Mouse (Mus musculus) MEL (cell line): ENCODE measurements around the gene Tubg1. TPM values are rescaled to one million over a fixed set of nuclear protein-coding genes. Genes with fewer than 3 reads are reported as not detected.
A peak's percentile ranks its signal among the peaks of the same experiment; 100 is the strongest.

ENCODE experiments used
- DNase-seq: peaks from one replicate; pipeline ENCODE4 v3.0.0; 2011; ENCODE audit warnings: low read depth, low spot score
- H3K27ac ChIP-seq: 2 replicates; pipeline ENCODE4 v1.5.1; 2012; ENCODE audit warnings: low read depth, mild to moderate bottlenecking, control low read depth, low read length, moderate library complexity; ENCODE audit not compliant: control insufficient read depth
- H3K27me3 ChIP-seq, 2 experiments: fragments of 150-350 bp in 1 of 2; sonication (generic) in 1 of 2; 2 replicates each; pipeline ENCODE4 v1.6.1; 2012; ENCODE audit warnings: low read length in 2 of 2, mild to moderate bottlenecking in 2 of 2, improper control_type of control experiment in 1 of 2, moderate library complexity in 1 of 2; ENCODE audit not compliant: insufficient read depth in 2 of 2, control insufficient read depth in 1 of 2
- H3K36me3 ChIP-seq, 2 experiments: 2 replicates each; pipeline ENCODE4 v1.6.1; 2012 to 2014; ENCODE audit warnings: low read length in 2 of 2, improper control_type of control experiment in 1 of 2, inconsistent platforms in 1 of 2, mild to moderate bottlenecking in 1 of 2; ENCODE audit not compliant: insufficient read depth in 2 of 2, control insufficient read depth in 1 of 2
- H3K4me1 ChIP-seq, 2 experiments: fragments of 150-350 bp in 1 of 2; sonication (generic) in 1 of 2; 2 replicates each; pipeline ENCODE4 v1.6.1; 2012; ENCODE audit warnings: low read length in 2 of 2, improper control_type of control experiment in 1 of 2, mild to moderate bottlenecking in 1 of 2; ENCODE audit not compliant: insufficient read depth in 2 of 2, control insufficient read depth in 1 of 2
- H3K4me3 ChIP-seq, 2 experiments: fragments of 150-350 bp in 1 of 2; sonication (generic) in 1 of 2; 2 replicates each; pipeline ENCODE4 v1.5.1; 2012; ENCODE audit warnings: low read depth in 2 of 2, low read length in 2 of 2, mild to moderate bottlenecking in 2 of 2, moderate library complexity in 2 of 2, control low read depth in 1 of 2, improper control_type of control experiment in 1 of 2; ENCODE audit not compliant: control insufficient read depth in 1 of 2, insufficient read depth in 1 of 2
- H3K79me2 ChIP-seq: 2 replicates; pipeline ENCODE4 v1.6.1; 2012; ENCODE audit warnings: mild to moderate bottlenecking, low read length, moderate library complexity; ENCODE audit not compliant: control insufficient read depth, poor library complexity, insufficient read depth
- H3K9ac ChIP-seq: 2 replicates; pipeline ENCODE4 v1.6.1; 2012; ENCODE audit warnings: low read depth, mild to moderate bottlenecking, control low read depth, low read length, moderate library complexity; ENCODE audit not compliant: control insufficient read depth, poor library complexity, severe bottlenecking
- H3K9me3 ChIP-seq: fragments of 150-350 bp; sonication (generic); replicated peaks from 2 replicates; pipeline ENCODE4 v1.6.1; 2012; ENCODE audit warnings: mild to moderate bottlenecking, low read length, improper control_type of control experiment, moderate library complexity; ENCODE audit not compliant: insufficient read depth
- CHD1 ChIP-seq: IDR thresholded peaks from 2 replicates; pipeline ENCODE4 v1.6.1; 2012; ENCODE audit warnings: low read depth, mild to moderate bottlenecking, inconsistent platforms, low read length, improper control_type of control experiment
- CHD2 ChIP-seq: IDR thresholded peaks from 2 replicates; pipeline ENCODE4 v1.6.1; 2011; ENCODE audit warnings: low read length, improper control_type of control experiment
- E2F4 ChIP-seq: IDR thresholded peaks from 2 replicates; pipeline ENCODE4 v1.6.1; 2011; ENCODE audit warnings: low read depth, low read length, improper control_type of control experiment, borderline replicate concordance
- JUND ChIP-seq: IDR thresholded peaks from 2 replicates; pipeline ENCODE4 v1.6.1; 2011; ENCODE audit warnings: low read depth, mild to moderate bottlenecking, improper control_type of control experiment, low read length
- KAT2A ChIP-seq: conservative IDR thresholded peaks from 2 replicates; pipeline ENCODE4 v1.6.1; 2012; ENCODE audit warnings: low read depth, low read length, improper control_type of control experiment, inconsistent platforms
- MAX ChIP-seq: IDR thresholded peaks from 2 replicates; pipeline ENCODE4 v1.6.1; 2011; ENCODE audit warnings: low read length, improper control_type of control experiment
- MEF2A ChIP-seq: IDR thresholded peaks from 2 replicates; pipeline ENCODE4 v1.6.1; 2014; ENCODE audit warnings: low read depth, mild to moderate bottlenecking, inconsistent platforms, low read length, improper control_type of control experiment; ENCODE audit not compliant: poor library complexity, insufficient replicate concordance, severe bottlenecking; ENCODE audit errors: extremely low read depth
- MYB ChIP-seq: IDR thresholded peaks from 2 replicates; pipeline ENCODE4 v1.6.1; 2011; ENCODE audit warnings: mild to moderate bottlenecking, low read depth, low read length, improper control_type of control experiment
- MYC ChIP-seq: IDR thresholded peaks from 2 replicates; pipeline ENCODE4 v1.6.1; 2011; ENCODE audit warnings: low read depth, mild to moderate bottlenecking, low read length, improper control_type of control experiment, moderate library complexity
- NELFE ChIP-seq: IDR thresholded peaks from 2 replicates; pipeline ENCODE4 v1.6.1; 2011; ENCODE audit warnings: low read depth, low read length, improper control_type of control experiment
- NRF1 ChIP-seq: IDR thresholded peaks from 2 replicates; pipeline ENCODE4 v1.6.1; 2014; ENCODE audit warnings: low read depth, mild to moderate bottlenecking, inconsistent platforms, low read length, improper control_type of control experiment, moderate library complexity; ENCODE audit not compliant: poor library complexity, insufficient read depth, severe bottlenecking
- POLR2A ChIP-seq, 2 experiments: IDR thresholded peaks; 2 replicates each; pipeline ENCODE4 v1.6.1; 2011 to 2012; ENCODE audit warnings: low read length in 2 of 2, mild to moderate bottlenecking in 2 of 2, control low read depth in 1 of 2, improper control_type of control experiment in 1 of 2, low read depth in 1 of 2, moderate library complexity in 1 of 2; ENCODE audit not compliant: control insufficient read depth in 1 of 2, insufficient read depth in 1 of 2, poor library complexity in 1 of 2
- POLR2AphosphoS2 ChIP-seq: IDR thresholded peaks from 2 replicates; pipeline ENCODE4 v1.6.1; 2011; ENCODE audit warnings: low read length, improper control_type of control experiment
- SIN3A ChIP-seq: IDR thresholded peaks from 2 replicates; pipeline ENCODE4 v1.6.1; 2012; ENCODE audit warnings: low read length, improper control_type of control experiment, inconsistent platforms
- TAL1 ChIP-seq: IDR thresholded peaks from 2 replicates; pipeline ENCODE4 v1.6.1; 2012; ENCODE audit warnings: mild to moderate bottlenecking, inconsistent platforms, low read length, moderate library complexity, mixed read lengths
- TBP ChIP-seq: IDR thresholded peaks from 2 replicates; pipeline ENCODE4 v1.8.0; 2011; ENCODE audit warnings: low read depth, low read length, improper control_type of control experiment
- UBTF ChIP-seq: IDR thresholded peaks from 2 replicates; pipeline ENCODE4 v1.6.1; 2012; ENCODE audit warnings: low read depth, mild to moderate bottlenecking, inconsistent platforms, low read length, improper control_type of control experiment, moderate library complexity, borderline replicate concordance; ENCODE audit not compliant: insufficient read depth
- USF1 ChIP-seq: IDR thresholded peaks from 2 replicates; pipeline ENCODE4 v1.6.1; 2014; ENCODE audit warnings: low read depth, mild to moderate bottlenecking, inconsistent platforms, low read length, improper control_type of control experiment, moderate library complexity
- ZKSCAN1 ChIP-seq: IDR thresholded peaks from 2 replicates; pipeline ENCODE4 v1.6.1; 2012; ENCODE audit warnings: low read depth, mild to moderate bottlenecking, inconsistent platforms, low read length, improper control_type of control experiment, moderate library complexity
- ZMIZ1 ChIP-seq: IDR thresholded peaks from 2 replicates; pipeline ENCODE4 v1.6.1; 2012; ENCODE audit warnings: low read depth, mild to moderate bottlenecking, inconsistent platforms, low read length, improper control_type of control experiment, moderate library complexity
- ZNF384 ChIP-seq: IDR thresholded peaks from 2 replicates; pipeline ENCODE4 v1.6.1; 2012; ENCODE audit warnings: low read depth, mild to moderate bottlenecking, inconsistent platforms, low read length, improper control_type of control experiment
- polyA plus RNA-seq, 2 experiments: library from polyadenylated mRNA; stranded (reverse) in 1 of 2; unstranded in 1 of 2; fragments of >175 nt in 1 of 2; fragments of >200 nt in 1 of 2; gene quantifications; 2 replicates each; pipeline versions ENCODE4 v1.2.1 to v1.2.4; 2012; ENCODE audit warnings: low replicate concordance in 2 of 2, low read depth in 1 of 2; ENCODE audit not compliant: insufficient read length in 2 of 2, insufficient read depth in 1 of 2, missing spikeins in 1 of 2
- total RNA-seq: library from RNA; depleted of rRNA; stranded (reverse); fragments of 300-350 nt; gene quantifications from 2 replicates; pipeline ENCODE4 v1.2.3, GENCODE M21; 2012

The Tubg1 gene
- total and polyA plus RNA-seq, 3 experiments = 60.0 to 183 (median 125) TPM

DNA sequence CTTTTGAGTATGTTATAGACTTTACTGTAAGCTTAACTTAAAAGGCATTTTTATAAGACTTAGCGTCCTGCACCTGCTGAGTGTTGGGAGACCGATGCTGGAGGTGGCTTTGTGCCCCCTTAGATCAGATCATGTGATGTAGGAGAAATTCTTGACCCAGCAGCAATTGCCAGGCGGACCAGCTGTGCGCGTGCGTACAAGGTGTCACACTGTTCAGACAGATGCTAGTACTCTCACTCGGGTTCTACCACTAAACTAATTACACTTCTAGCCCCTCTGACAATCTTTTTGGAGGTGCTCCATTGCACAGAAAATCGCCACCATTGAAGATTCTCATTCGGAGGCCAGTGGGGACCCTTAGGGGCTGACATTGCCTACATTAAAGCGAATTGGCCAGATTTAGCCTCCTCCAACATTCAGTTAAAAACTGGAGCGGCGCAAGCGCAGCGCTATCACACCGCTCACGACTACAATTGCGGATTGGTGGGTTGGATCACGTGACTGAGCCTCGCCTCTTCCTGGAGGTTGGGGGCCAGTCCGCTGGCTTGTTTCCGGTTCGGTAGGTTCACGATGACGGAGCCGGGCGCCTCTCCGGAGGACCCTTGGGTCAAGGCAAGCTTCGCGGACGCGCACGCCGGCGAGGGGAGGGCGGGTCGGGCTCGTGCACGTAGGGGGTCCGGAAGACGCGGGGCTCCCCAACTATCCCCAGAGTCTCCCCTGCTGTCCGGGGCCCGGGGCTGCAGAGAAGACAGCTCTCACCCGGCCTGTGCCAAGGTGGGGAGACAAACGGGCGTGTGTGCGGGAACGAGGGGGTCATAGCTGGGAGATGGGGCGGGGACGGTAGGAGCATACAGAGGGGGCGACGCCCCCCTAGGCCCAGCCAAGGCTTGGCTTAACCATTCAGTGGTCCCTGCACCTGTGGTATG lies 32.7 kb upstream of the Tubg1 start, which contains the start of gene Mlx (continued):
- TF ChIP-seq POLR2AphosphoS2 = peak; percentile 93
- no peak for TF ChIP-seq MEF2A
- peak; percentile 78 for TF ChIP-seq NELFE
- TF ChIP-seq USF1 = peak; percentile 99
- peak; percentile 72 to 90 for TF ChIP-seq POLR2A (IDR thresholded peaks at IDR 0.05; ENCODE audit: control insufficient read depth in 1 of 2, insufficient read depth in 1 of 2, low read depth in 1 of 2, low read length in 2 of 2, poor library complexity in 1 of 2)
- peak; percentile 94 for TF ChIP-seq NRF1
- peak; percentile 82 for TF ChIP-seq ZMIZ1
- TF ChIP-seq UBTF = no peak
- TF ChIP-seq JUND = no peak
- TF ChIP-seq MYB = peak; percentile 77
- TF ChIP-seq KAT2A = no peak; the same call in 1 of the 2 replicates
- no peak for TF ChIP-seq CHD1
- peak; percentile 89 for TF ChIP-seq SIN3A

DNA sequence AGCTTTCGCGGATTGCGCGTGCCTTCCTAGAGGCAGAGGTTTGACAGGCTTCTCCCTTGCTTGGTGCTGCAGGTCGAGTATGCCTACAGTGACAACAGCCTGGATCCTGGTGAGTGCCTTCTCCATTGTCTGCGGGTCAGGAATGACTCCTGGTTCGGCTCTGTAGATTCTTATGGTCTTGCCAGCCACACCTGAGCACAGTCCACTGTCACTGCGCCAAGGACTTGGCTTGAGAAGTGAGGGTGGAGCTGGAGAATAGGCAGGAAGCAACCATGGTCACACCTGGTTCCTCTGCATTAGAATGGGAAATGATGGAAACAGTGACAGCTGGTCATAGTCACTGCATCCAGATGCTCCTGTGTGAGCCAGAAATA lies 32.1 kb upstream of the Tubg1 start:
- H3K79me2 ChIP-seq = peaks cover 21% of the 10 kb centered on the region
- TF ChIP-seq SIN3A (no peak), ZMIZ1 (no peak), E2F4 (no peak), USF1 (no peak; the same call in 1 of the 2 replicates), MYC (no peak), ZNF384 (no peak), NRF1 (no peak), MAX (no peak), ZKSCAN1 (no peak), CHD2 (no peak), TAL1 (no peak), TBP (no peak)
- no peaks in the 10 kb centered on the region for H3K27me3 ChIP-seq
- peak overlapping the region; percentile 77 to 80 for H3K4me3 ChIP-seq
- H3K4me1 ChIP-seq = peaks cover 4 to 19% of the 10 kb centered on the region in 2 experiments
- H3K9ac ChIP-seq = peak overlapping the region; percentile 81
- H3K9me3 ChIP-seq = no peaks in the 10 kb centered on the region
- H3K36me3 ChIP-seq = peaks cover 8 to 15% of the 10 kb centered on the region in 2 experiments
- peak overlapping the region; percentile 17 for H3K27ac ChIP-seq
- no peak for DNase-seq
